Mouse (Mus musculus) MEL (cell line): ENCODE results near the gene Slc9a3r2. TPM values are rescaled to one million over a fixed set of nuclear protein-coding genes. Genes with fewer than 3 reads are reported as not detected.

Experiments used
- DNase-seq: peaks from one replicate; pipeline ENCODE4 v3.0.0; 2011; ENCODE audit warnings: low read depth, low spot score
- H3K27ac ChIP-seq: 2 replicates; pipeline ENCODE4 v1.5.1; 2012; ENCODE audit warnings: low read depth, mild to moderate bottlenecking, control low read depth, low read length, moderate library complexity; ENCODE audit not compliant: control insufficient read depth
- H3K27me3 ChIP-seq, 2 experiments: fragments of 150-350 bp in 1 of 2; sonication (generic) in 1 of 2; 2 replicates each; pipeline ENCODE4 v1.6.1; 2012; ENCODE audit warnings: low read length in 2 of 2, mild to moderate bottlenecking in 2 of 2, improper control_type of control experiment in 1 of 2, moderate library complexity in 1 of 2; ENCODE audit not compliant: insufficient read depth in 2 of 2, control insufficient read depth in 1 of 2
- H3K36me3 ChIP-seq, 2 experiments: 2 replicates each; pipeline ENCODE4 v1.6.1; 2012 to 2014; ENCODE audit warnings: low read length in 2 of 2, improper control_type of control experiment in 1 of 2, inconsistent platforms in 1 of 2, mild to moderate bottlenecking in 1 of 2; ENCODE audit not compliant: insufficient read depth in 2 of 2, control insufficient read depth in 1 of 2
- H3K4me1 ChIP-seq, 2 experiments: fragments of 150-350 bp in 1 of 2; sonication (generic) in 1 of 2; 2 replicates each; pipeline ENCODE4 v1.6.1; 2012; ENCODE audit warnings: low read length in 2 of 2, improper control_type of control experiment in 1 of 2, mild to moderate bottlenecking in 1 of 2; ENCODE audit not compliant: insufficient read depth in 2 of 2, control insufficient read depth in 1 of 2
- H3K4me3 ChIP-seq, 2 experiments: fragments of 150-350 bp in 1 of 2; sonication (generic) in 1 of 2; 2 replicates each; pipeline ENCODE4 v1.5.1; 2012; ENCODE audit warnings: low read depth in 2 of 2, low read length in 2 of 2, mild to moderate bottlenecking in 2 of 2, moderate library complexity in 2 of 2, control low read depth in 1 of 2, improper control_type of control experiment in 1 of 2; ENCODE audit not compliant: control insufficient read depth in 1 of 2, insufficient read depth in 1 of 2
- H3K79me2 ChIP-seq: 2 replicates; pipeline ENCODE4 v1.6.1; 2012; ENCODE audit warnings: mild to moderate bottlenecking, low read length, moderate library complexity; ENCODE audit not compliant: control insufficient read depth, poor library complexity, insufficient read depth
- H3K9ac ChIP-seq: 2 replicates; pipeline ENCODE4 v1.6.1; 2012; ENCODE audit warnings: low read depth, mild to moderate bottlenecking, control low read depth, low read length, moderate library complexity; ENCODE audit not compliant: control insufficient read depth, poor library complexity, severe bottlenecking
- H3K9me3 ChIP-seq: fragments of 150-350 bp; sonication (generic); replicated peaks from 2 replicates; pipeline ENCODE4 v1.6.1; 2012; ENCODE audit warnings: mild to moderate bottlenecking, low read length, improper control_type of control experiment, moderate library complexity; ENCODE audit not compliant: insufficient read depth
- BHLHE40 ChIP-seq: IDR thresholded peaks from 2 replicates; pipeline ENCODE4 v1.6.1; 2012; ENCODE audit warnings: low read depth, mild to moderate bottlenecking, inconsistent platforms, low read length, improper control_type of control experiment, borderline replicate concordance
- CHD1 ChIP-seq: IDR thresholded peaks from 2 replicates; pipeline ENCODE4 v1.6.1; 2012; ENCODE audit warnings: low read depth, mild to moderate bottlenecking, inconsistent platforms, low read length, improper control_type of control experiment
- CHD2 ChIP-seq: IDR thresholded peaks from 2 replicates; pipeline ENCODE4 v1.6.1; 2011; ENCODE audit warnings: low read length, improper control_type of control experiment
- CTCF ChIP-seq, 3 experiments: IDR thresholded peaks in 2 of 3; conservative IDR thresholded peaks in 1 of 3; 2 replicates each; pipeline ENCODE4 v1.5.1; 2011 to 2012; ENCODE audit warnings: low read length in 3 of 3, low read depth in 2 of 3, mild to moderate bottlenecking in 2 of 3, improper control_type of control experiment in 1 of 3, inconsistent platforms in 1 of 3, mixed read lengths in 1 of 3, moderate library complexity in 1 of 3; ENCODE audit not compliant: control insufficient read depth in 1 of 3, insufficient read depth in 1 of 3, poor library complexity in 1 of 3, severe bottlenecking in 1 of 3
- E2F4 ChIP-seq: IDR thresholded peaks from 2 replicates; pipeline ENCODE4 v1.6.1; 2011; ENCODE audit warnings: low read depth, low read length, improper control_type of control experiment, borderline replicate concordance
- ELF1 ChIP-seq: IDR thresholded peaks from 2 replicates; pipeline ENCODE4 v1.6.1; 2014; ENCODE audit warnings: low read depth, mild to moderate bottlenecking, inconsistent platforms, low read length, improper control_type of control experiment, moderate library complexity
- ETS1 ChIP-seq: IDR thresholded peaks from 2 replicates; pipeline ENCODE4 v1.6.1; 2012; ENCODE audit warnings: low read depth, mild to moderate bottlenecking, inconsistent platforms, low read length, improper control_type of control experiment, moderate library complexity
- GABPA ChIP-seq: IDR thresholded peaks from 2 replicates; pipeline ENCODE4 v1.6.1; 2012; ENCODE audit warnings: low read depth, mild to moderate bottlenecking, inconsistent platforms, low read length, improper control_type of control experiment, moderate library complexity
- GATA1 ChIP-seq: IDR thresholded peaks from 2 replicates; pipeline ENCODE4 v1.6.1; 2011; ENCODE audit warnings: low read depth, low read length, improper control_type of control experiment
- JUND ChIP-seq: IDR thresholded peaks from 2 replicates; pipeline ENCODE4 v1.6.1; 2011; ENCODE audit warnings: low read depth, mild to moderate bottlenecking, improper control_type of control experiment, low read length
- KAT2A ChIP-seq: conservative IDR thresholded peaks from 2 replicates; pipeline ENCODE4 v1.6.1; 2012; ENCODE audit warnings: low read depth, low read length, improper control_type of control experiment, inconsistent platforms
- MAZ ChIP-seq: IDR thresholded peaks from 2 replicates; pipeline ENCODE4 v1.6.1; 2012; ENCODE audit warnings: low read depth, mild to moderate bottlenecking, inconsistent platforms, low read length, improper control_type of control experiment
- MEF2A ChIP-seq: IDR thresholded peaks from 2 replicates; pipeline ENCODE4 v1.6.1; 2014; ENCODE audit warnings: low read depth, mild to moderate bottlenecking, inconsistent platforms, low read length, improper control_type of control experiment; ENCODE audit not compliant: poor library complexity, insufficient replicate concordance, severe bottlenecking; ENCODE audit errors: extremely low read depth
- MXI1 ChIP-seq: IDR thresholded peaks from 2 replicates; pipeline ENCODE4 v1.6.1; 2011; ENCODE audit warnings: mild to moderate bottlenecking, low read depth, low read length, improper control_type of control experiment
- MYB ChIP-seq: IDR thresholded peaks from 2 replicates; pipeline ENCODE4 v1.6.1; 2011; ENCODE audit warnings: mild to moderate bottlenecking, low read depth, low read length, improper control_type of control experiment
- MYC ChIP-seq: IDR thresholded peaks from 2 replicates; pipeline ENCODE4 v1.6.1; 2011; ENCODE audit warnings: low read depth, mild to moderate bottlenecking, low read length, improper control_type of control experiment, moderate library complexity
- NELFE ChIP-seq: IDR thresholded peaks from 2 replicates; pipeline ENCODE4 v1.6.1; 2011; ENCODE audit warnings: low read depth, low read length, improper control_type of control experiment
- POLR2A ChIP-seq, 2 experiments: IDR thresholded peaks; 2 replicates each; pipeline ENCODE4 v1.6.1; 2011 to 2012; ENCODE audit warnings: low read length in 2 of 2, mild to moderate bottlenecking in 2 of 2, control low read depth in 1 of 2, improper control_type of control experiment in 1 of 2, low read depth in 1 of 2, moderate library complexity in 1 of 2; ENCODE audit not compliant: control insufficient read depth in 1 of 2, insufficient read depth in 1 of 2, poor library complexity in 1 of 2
- POLR2AphosphoS2 ChIP-seq: IDR thresholded peaks from 2 replicates; pipeline ENCODE4 v1.6.1; 2011; ENCODE audit warnings: low read length, improper control_type of control experiment
- POLR2AphosphoS5 ChIP-seq: IDR thresholded peaks from 2 replicates; pipeline ENCODE4 v1.6.1; 2012; ENCODE audit warnings: low read depth, borderline replicate concordance, mild to moderate bottlenecking, inconsistent platforms, low read length, moderate library complexity, mixed read lengths
- RAD21 ChIP-seq: IDR thresholded peaks from 2 replicates; pipeline ENCODE4 v1.6.1; 2011; ENCODE audit warnings: mild to moderate bottlenecking, low read depth, low read length, improper control_type of control experiment
- RCOR1 ChIP-seq: IDR thresholded peaks from 2 replicates; pipeline ENCODE4 v1.6.1; 2012; ENCODE audit warnings: low read depth, mild to moderate bottlenecking, inconsistent platforms, low read length, improper control_type of control experiment
- SIN3A ChIP-seq: IDR thresholded peaks from 2 replicates; pipeline ENCODE4 v1.6.1; 2012; ENCODE audit warnings: low read length, improper control_type of control experiment, inconsistent platforms
- SMC3 ChIP-seq: IDR thresholded peaks from 2 replicates; pipeline ENCODE4 v1.6.1; 2011; ENCODE audit warnings: low read depth, low read length, improper control_type of control experiment
- TBP ChIP-seq: IDR thresholded peaks from 2 replicates; pipeline ENCODE4 v1.8.0; 2011; ENCODE audit warnings: low read depth, low read length, improper control_type of control experiment
- TCF12 ChIP-seq: IDR thresholded peaks from 2 replicates; pipeline ENCODE4 v1.6.1; 2014; ENCODE audit warnings: low read depth, mild to moderate bottlenecking, inconsistent platforms, low read length, improper control_type of control experiment, moderate library complexity
- UBTF ChIP-seq: IDR thresholded peaks from 2 replicates; pipeline ENCODE4 v1.6.1; 2012; ENCODE audit warnings: low read depth, mild to moderate bottlenecking, inconsistent platforms, low read length, improper control_type of control experiment, moderate library complexity, borderline replicate concordance; ENCODE audit not compliant: insufficient read depth
- USF1 ChIP-seq: IDR thresholded peaks from 2 replicates; pipeline ENCODE4 v1.6.1; 2014; ENCODE audit warnings: low read depth, mild to moderate bottlenecking, inconsistent platforms, low read length, improper control_type of control experiment, moderate library complexity
- USF2 ChIP-seq, 2 experiments: IDR thresholded peaks; 2 replicates each; pipeline ENCODE4 v1.6.1; 2011 to 2012; ENCODE audit warnings: improper control_type of control experiment in 2 of 2, low read length in 2 of 2, borderline replicate concordance in 1 of 2, inconsistent platforms in 1 of 2, low read depth in 1 of 2, mild to moderate bottlenecking in 1 of 2; ENCODE audit not compliant: insufficient read depth in 1 of 2
- ZC3H11A ChIP-seq: IDR thresholded peaks from 2 replicates; pipeline ENCODE4 v1.6.1; 2012; ENCODE audit warnings: low read depth, mild to moderate bottlenecking, inconsistent platforms, low read length, improper control_type of control experiment
- ZMIZ1 ChIP-seq: IDR thresholded peaks from 2 replicates; pipeline ENCODE4 v1.6.1; 2012; ENCODE audit warnings: low read depth, mild to moderate bottlenecking, inconsistent platforms, low read length, improper control_type of control experiment, moderate library complexity
- ZNF384 ChIP-seq: IDR thresholded peaks from 2 replicates; pipeline ENCODE4 v1.6.1; 2012; ENCODE audit warnings: low read depth, mild to moderate bottlenecking, inconsistent platforms, low read length, improper control_type of control experiment
- polyA plus RNA-seq, 2 experiments: library from polyadenylated mRNA; stranded (reverse) in 1 of 2; unstranded in 1 of 2; fragments of >175 nt in 1 of 2; fragments of >200 nt in 1 of 2; gene quantifications; 2 replicates each; pipeline versions ENCODE4 v1.2.1 to v1.2.4; 2012; ENCODE audit warnings: low replicate concordance in 2 of 2, low read depth in 1 of 2; ENCODE audit not compliant: insufficient read length in 2 of 2, insufficient read depth in 1 of 2, missing spikeins in 1 of 2
- total RNA-seq: library from RNA; depleted of rRNA; stranded (reverse); fragments of 300-350 nt; gene quantifications from 2 replicates; pipeline ENCODE4 v1.2.3, GENCODE M21; 2012

Slc9a3r2 gene
- total and polyA plus RNA-seq, 3 experiments = 0.96 to 3.5 TPM; not detected in 1

DNA sequence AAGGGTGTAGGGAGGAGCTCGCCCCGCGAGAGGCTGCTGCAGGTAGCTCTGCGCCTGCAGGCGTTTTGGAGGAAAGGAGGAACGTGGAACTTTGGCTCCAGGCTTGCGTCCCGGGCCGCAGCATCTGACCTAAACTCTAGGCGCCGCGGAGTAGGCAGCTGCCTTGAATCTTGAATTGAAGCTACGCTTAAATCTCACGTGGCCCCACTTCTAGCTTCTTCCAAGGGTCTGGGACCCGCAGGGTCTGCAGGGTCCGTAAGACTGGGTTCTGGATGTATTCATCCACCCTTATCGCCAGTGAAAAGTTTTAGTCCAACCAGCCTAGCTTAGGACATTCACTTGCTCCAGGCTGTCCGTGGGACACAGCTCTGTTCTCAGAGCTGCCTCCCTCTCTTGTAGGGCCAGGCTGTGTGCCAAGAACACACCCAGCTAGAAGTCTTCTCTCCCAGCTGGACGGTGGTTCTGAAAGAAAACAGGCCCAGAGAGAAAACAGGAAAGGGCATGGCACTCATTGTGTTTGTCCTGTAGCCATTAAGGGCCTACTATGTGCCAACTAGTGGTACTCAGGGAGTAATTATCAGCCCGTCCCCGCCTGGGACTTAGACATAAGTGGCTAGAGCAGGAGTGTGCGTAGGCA, 17.2 kb downstream of the Slc9a3r2 start (continued):
- TF ChIP-seq MEF2A = no peak
- TF ChIP-seq MXI1 = peak; percentile 83
- no peak for TF ChIP-seq SMC3
- TF ChIP-seq GABPA = no peak
- no peak; the same call in 1 of the 2 replicates for TF ChIP-seq ZMIZ1
- no peak for TF ChIP-seq JUND
- TF ChIP-seq GATA1 = no peak
- TF ChIP-seq CHD2 = no peak
- TF ChIP-seq NELFE = no peak
- no peak for TF ChIP-seq RCOR1
- TF ChIP-seq E2F4 = no peak
- peak; percentile 50 for TF ChIP-seq ETS1
- no peak for TF ChIP-seq MYB
- TF ChIP-seq RAD21 = no peak
- TF ChIP-seq USF1 = peak; percentile 26; the same call in 1 of the 2 replicates
- TF ChIP-seq TBP = no peak

DNA sequence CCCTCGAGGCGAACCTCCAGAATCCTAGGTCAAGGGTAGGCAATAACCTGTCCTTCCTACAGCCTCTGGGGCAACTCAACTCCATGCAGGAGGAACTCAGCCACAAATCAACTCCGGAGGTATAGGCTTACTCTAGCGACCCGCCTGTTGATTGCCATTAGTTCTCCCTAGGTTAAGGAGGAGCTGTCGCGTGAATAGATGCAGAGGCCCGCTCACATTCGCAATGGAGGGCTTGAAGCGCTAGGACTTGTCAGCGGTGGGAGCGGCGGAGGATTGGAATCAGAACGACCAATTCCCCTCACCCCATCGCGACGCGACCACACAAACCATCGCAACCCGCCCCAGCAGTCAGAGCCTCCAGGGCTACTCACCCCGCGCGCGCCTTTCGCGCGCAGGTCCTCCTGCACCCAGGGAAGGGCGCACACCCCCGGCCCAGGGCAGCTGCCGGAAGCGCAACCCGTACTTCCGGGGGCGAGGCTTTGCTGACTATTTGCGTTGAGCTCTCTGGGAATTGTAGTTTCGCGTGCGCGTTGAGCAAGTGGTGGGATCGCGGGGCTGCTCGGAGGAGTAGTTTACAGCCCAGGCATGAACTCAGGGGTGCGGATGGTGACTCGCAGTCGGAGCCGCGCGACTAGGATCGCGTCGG, 17.8 kb downstream of the Slc9a3r2 start, which contains the start of the genes Tsc2 and Nthl1:
Tsc2 (minus strand) TSS at position 464 of the 646 bp plus-strand sequence.
Nthl1 (plus strand) TSS at position 514 of the 646 bp plus-strand sequence.
- Histone ChIP-seq H3K4me3 (peak within 1 kb of the TSS; percentile 70 to 72), H3K27ac (peak within 1 kb of the TSS; percentile 73), H3K4me1 (peaks cover 9 to 11% of the 10 kb centered on the region in 2 experiments), H3K27me3 (no peaks in the 10 kb centered on the region), H3K9me3 (no peaks in the 10 kb centered on the region), H3K36me3 (peaks cover 3 to 5% of the 10 kb centered on the region in 2 experiments; a peak in 3 of 4 replicates), H3K9ac (peak within 1 kb of the TSS; percentile 72), H3K79me2 (peaks cover 8% of the 10 kb centered on the region)
- peak; percentile 96 for DNase-seq
- TF ChIP-seq MAZ (peak; percentile 94; the same call in 1 of the 2 replicates), GABPA (no peak), MEF2A (no peak), TCF12 (peak; percentile 64), BHLHE40 (no peak), SIN3A (peak; percentile 97), POLR2A (IDR thresholded peaks at IDR 0.05; ENCODE audit: control insufficient read depth in 1 of 2, insufficient read depth in 1 of 2, low read depth in 1 of 2, low read length in 2 of 2, poor library complexity in 1 of 2) (peak; percentile 93 to 95), GATA1 (no peak), MYC (peak; percentile 67; the same call in 1 of the 2 replicates), UBTF (no peak), ELF1 (peak; percentile 85), JUND (no peak), POLR2AphosphoS2 (peak; percentile 38; the same call in 1 of the 2 replicates), POLR2AphosphoS5 (no peak), KAT2A (peak; percentile 88; the same call in 1 of the 2 replicates), MXI1 (peak; percentile 95), CHD1 (no peak), ZC3H11A (no peak), TBP (peak; percentile 76), CTCF (IDR thresholded peaks at IDR 0.05 in 2 of 3, conservative IDR thresholded peaks at IDR 0.05 in 1 of 3; ENCODE audit: control insufficient read depth in 1 of 3, insufficient read depth in 1 of 3, low read depth in 2 of 3, low read length in 3 of 3, poor library complexity in 1 of 3, severe bottlenecking in 1 of 3) (no peak), USF2 (IDR thresholded peaks at IDR 0.05; ENCODE audit: borderline replicate concordance in 1 of 2, insufficient read depth in 1 of 2, low read depth in 1 of 2, low read length in 2 of 2) (no peak), ZNF384 (no peak), USF1 (no peak), E2F4 (0 out of 2 replicates have a peak, but pooled peaks have one; percentile 1), ETS1 (peak; percentile 23; the same call in 1 of the 2 replicates)
